Mouse (Mus musculus) retina, postnatal 7 days (tissue): ENCODE data around the gene Tbcc.

Experiments
- DNase-seq: peaks from one replicate; pipeline ENCODE4 v3.0.0-alpha.2; 2012; ENCODE audit warnings: low read depth, low spot score

Gene Tbcc

DNA sequence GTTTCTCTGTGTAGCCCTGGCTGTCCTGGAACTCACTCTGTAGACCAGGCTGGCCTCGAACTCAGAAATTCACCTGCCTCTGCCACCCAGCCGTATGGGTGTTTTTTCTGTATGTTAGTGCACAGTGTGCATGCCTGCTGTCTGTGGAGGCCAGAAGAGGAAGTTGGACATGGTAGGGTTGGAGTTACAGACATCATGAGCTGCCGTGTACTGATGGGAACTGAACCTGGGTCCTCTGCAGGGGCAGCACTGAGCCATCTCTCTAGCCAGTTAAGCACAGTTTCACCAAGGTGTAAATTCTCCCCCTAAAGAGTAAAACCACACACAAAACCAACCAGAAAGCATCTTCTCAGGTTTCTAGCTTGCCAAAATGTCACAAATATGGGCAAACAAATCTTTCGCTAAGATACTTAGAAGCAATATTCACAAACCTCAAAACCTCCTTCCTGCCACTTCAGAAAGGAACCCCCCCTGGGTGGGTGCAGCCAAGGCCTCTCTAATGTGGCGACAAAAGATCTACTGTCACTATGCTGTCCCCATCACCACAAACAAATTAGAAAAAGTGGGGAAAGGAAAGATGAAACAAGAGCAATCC, 20.2 kb upstream of the Tbcc start:
- no peak for DNase-seq

GRCm38 (mm10) chr17:46870913-46871312, 19.6 kb upstream of the Tbcc start:
- no peak for DNase-seq

GRCm38 (mm10) chr17:46872806-46873205, 17.7 kb upstream of the Tbcc start:
- DNase-seq, result no peak

GRCm38 (mm10) chr17:46874133-46874532, 16.4 kb upstream of the Tbcc start:
- no peak for DNase-seq

DNA sequence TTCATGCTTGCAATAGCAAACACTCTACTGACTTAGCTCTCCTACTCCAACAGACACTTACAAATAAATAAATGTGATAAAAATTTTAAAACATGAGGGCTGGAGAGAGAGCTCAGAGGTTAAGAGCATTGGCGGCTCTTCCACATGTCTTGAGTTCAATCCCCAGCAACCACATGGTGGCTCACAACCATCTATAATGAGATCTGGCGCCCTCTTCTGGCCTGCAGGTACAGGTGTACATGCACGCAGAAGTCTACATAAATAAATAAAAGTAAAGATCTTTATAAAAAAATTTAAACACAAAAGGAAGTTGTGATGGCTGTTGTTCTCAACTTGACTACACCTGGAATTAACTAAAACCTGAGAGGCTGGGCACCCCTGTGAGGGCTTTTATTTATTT, 14.9 kb upstream of the Tbcc start:
- no peak for DNase-seq

- DNase-seq, result no peak
Measured at GRCm38 (mm10) chr17:46876371-46876950, 14.0 kb upstream of the Tbcc start.

DNA sequence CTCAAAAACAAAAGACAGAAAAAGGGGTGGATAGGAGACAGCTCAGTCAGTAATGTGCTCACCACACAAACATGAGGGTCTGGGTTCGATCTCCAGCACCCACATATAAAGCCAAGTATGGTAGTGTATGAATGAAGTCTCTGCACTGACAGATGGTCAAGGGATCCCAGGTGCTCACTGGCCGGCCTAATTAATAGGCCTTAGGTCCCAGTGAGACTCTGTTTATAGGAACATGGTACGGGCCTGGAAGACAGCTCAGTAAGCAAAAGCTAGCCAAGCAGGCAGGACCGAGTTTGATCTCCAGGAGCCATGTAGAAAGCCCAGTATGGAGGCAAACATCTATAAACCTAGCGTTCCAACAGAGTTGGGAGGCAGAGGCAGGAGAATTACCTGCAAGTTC, 13.4 kb upstream of the Tbcc start:
- no peak for DNase-seq

- DNase-seq, result no peak
Measured at GRCm38 (mm10) chr17:46879841-46880311, 10.6 kb upstream of the Tbcc start.

DNA sequence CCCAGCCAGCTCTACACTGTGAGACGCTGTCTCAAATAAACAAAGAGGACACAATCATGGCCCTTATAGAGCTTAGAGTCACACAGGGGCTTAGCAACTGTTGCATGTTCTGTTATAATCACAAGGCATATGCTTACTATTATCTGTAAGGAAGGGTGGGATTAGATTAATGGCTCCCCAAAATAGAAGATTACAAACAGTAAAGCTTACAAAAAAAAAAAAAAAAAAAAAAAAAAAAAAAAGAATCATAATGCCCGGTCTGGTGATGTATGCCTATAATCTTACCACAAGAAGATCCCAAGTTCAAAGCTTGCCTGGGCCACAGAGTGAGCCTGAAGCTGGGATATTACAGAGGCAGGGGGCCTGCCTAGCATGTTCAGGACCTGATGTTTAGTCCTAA, 10.2 kb upstream of the Tbcc start:
- no peak for DNase-seq

- no peak for DNase-seq
Measured at GRCm38 (mm10) chr17:46881728-46882127, 8.8 kb upstream of the Tbcc start.

DNA sequence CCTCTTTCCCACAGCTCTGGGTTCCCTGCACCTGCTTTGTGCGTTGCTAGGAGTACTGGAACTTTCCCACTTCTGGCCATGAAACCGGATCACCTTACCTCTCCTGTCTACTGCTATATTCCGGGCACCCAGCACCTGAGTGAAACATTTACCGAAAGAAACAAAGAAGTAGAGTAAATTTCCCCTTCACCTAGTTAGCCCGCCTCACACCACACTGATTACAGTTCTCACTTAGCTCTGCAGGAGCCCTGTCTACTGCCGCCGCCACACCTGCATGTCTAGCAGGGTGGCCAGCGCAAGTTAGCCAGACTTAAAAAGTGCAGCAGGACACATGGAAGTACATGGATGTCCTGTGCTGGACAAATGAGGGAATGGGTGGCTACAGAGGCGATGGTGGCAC, 7.4 kb upstream of the Tbcc start:
- no peak for DNase-seq

DNA sequence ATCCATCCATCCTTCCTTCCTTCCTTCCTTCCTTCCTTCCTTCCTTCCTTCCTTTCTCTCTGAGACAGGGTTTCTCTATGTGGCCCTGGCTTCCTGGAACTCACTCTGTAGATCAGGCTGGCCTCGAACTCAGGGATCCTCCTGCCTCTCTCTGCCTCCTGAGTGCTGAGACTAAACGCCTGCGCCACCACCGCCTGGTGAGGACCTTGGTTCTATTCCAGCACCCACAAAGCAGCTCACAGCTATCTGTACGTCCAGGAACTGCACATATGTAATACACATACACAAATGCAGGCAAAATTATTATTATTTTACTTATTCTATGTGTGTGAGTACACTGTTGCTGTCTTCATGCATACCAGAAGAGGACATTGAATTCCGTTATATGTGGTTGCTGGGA, 5.7 kb upstream of the Tbcc start:
- no peak for DNase-seq

DNA sequence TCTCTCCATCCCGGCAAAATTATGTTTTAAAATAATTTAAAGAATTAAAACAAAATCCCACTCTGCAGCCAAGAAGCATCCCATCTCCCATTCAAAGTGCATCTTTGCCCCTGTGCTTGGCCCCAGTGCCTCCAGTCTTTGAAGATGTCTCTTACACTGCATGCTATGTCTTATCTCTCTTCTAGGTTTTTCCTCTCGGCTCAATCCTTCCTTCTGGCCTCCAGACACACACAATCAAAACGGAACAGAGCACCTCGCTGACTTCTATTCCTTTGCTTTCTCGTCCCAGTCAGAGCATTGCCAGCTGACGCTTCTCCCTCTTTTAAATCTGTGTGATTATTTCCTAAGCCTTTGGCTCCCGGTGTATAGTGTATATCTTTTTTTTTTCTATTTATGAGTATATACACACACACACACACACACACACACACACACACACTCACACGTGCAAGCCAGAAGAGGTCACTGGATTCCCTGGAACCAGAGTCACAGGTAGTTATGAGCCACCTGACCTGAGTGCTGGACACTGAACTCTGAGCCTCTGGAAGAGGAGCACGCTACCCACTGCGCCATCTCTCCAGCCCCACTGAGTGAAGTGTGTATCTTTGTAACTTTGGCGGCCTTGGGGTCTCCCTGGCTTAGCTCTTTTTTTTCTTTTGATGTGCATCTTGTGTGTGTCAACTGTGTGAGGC, 5.1 kb upstream of the Tbcc start:
- DNase-seq, result no peak

- no peak for DNase-seq
Measured at GRCm38 (mm10) chr17:46885910-46886643, 4.4 kb upstream of the Tbcc start.

- DNase-seq, result no peak
Measured at GRCm38 (mm10) chr17:46888511-46889212, 1.8 kb upstream of the Tbcc start.

GRCm38 (mm10) chr17:46889450-46890084, 917 bp upstream of the Tbcc start:
- no peak for DNase-seq

GRCm38 (mm10) chr17:46890843-46891594, 535 bp downstream of the Tbcc start:
- DNase-seq, result no peak

- DNase-seq, result no peak
Measured at GRCm38 (mm10) chr17:46895426-46895825, 4.9 kb downstream of the Tbcc start.

- DNase-seq, result no peak
Measured at GRCm38 (mm10) chr17:46897221-46897950, 6.9 kb downstream of the Tbcc start.

DNA sequence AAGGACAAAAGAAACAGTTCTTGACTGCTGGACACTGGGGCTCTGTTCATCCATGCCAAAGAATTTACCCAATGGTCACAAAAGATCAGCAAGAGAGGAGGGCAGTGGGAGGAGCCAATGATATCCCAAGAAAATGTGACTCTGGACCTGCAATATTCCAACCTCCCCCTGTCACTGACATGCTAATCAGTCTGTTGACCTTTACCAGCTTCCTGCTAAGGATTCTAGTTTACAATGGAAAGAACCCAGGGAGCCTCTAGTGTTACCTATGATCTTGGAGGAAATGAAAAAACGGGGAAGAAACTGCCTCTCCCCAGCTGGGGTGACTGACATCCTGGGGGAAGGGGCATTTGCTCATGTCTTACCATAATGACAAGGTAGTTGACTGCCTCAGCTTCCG, 10.5 kb downstream of the Tbcc start:
- no peak for DNase-seq
